Mouse (Mus musculus): ENCODE results near the gene Ncor2.

The Ncor2 gene

DNA sequence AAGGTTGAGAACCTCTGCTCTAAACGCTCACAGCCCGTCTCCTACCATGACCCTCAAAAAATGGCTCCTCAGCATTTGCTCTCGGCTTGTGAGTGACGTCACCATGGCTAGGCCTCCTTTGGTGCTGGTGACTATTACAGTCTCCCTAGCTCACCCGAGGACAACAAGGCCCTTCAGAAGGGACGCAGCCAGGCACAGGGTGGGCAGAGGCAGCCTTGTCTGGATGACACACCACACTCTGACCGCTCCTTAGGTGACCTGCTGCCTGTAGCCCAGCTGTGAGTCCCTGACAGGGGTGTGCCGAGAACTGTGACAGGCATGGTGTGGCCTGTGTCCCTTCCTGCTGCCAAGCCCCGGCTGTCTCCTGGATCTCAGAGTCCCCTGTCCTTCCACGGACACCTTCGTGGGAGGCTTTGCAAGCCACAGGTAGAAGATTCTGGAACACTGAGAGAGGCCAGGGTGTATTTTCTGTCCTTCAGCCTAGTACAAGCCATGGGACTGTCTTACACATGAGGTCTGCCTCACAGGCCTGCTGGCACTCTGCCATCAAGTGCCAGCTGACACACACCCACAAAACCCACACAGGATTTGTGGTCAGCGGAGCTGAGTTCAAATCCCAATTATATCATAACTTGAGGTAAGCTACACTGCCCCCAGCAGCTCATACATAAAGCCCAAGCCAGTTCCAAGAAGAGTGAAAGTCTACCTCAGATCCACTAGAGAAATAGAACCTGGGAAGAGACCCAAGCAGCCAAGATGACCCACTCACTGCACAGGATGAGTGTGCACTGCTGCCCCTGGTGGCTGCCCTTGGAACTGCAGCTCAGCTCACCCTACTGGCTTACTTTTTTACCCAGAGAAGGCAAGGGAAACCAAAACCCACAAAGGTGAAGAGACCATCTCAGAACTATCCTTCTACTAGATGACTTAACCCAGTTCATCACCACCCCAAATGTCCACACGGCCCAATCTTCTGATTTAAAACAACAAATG, 112.2 kb downstream of the Ncor2 start:
- peak; percentile 88 for DNase-seq (ENCODE audit: low read depth, low spot score)

DNA sequence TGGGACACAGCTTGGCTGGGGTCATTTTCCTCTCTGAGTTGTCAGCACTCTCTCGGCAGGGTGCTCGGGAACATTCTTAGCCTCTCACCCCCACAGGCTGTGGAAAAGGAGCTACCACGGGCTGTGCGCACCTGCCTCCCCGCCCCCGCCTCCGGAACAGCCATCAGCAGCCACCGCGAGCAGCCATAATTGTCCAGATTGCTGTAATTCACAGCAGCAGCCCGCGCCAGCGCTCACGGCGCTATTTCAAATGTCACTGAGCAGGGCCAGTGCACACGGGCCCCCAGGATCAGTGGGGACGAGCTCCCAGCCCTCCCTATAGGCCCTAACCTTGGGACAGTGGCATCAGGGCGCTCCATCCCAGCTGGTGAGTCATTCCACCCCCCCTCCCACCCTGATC, 116.0 kb downstream of the Ncor2 start:
- no peak for DNase-seq (ENCODE audit: low read depth, low spot score)

DNA sequence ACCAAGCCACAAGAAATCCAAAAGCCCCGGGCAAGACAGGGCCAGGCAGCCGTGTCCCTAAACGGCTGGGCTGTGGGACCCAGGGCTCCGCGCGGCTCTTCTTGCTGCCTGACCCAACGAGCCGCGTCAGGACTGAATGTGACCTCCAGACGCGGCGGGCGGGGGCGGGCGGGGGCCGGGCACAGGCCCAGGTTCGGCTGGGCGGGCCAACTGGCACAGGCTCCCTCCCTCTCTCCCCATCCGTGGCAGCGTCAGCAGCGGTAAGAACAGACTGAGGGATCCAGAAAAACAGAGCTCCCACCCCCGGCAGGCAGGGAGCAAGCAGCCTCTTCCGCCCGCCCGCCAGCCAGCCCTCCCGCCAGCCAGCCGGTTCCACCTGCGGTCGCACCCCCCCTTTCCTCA, 120.8 kb downstream of the Ncor2 start:
- DNase-seq (ENCODE audit: low read depth, low spot score) = no peak

DNA sequence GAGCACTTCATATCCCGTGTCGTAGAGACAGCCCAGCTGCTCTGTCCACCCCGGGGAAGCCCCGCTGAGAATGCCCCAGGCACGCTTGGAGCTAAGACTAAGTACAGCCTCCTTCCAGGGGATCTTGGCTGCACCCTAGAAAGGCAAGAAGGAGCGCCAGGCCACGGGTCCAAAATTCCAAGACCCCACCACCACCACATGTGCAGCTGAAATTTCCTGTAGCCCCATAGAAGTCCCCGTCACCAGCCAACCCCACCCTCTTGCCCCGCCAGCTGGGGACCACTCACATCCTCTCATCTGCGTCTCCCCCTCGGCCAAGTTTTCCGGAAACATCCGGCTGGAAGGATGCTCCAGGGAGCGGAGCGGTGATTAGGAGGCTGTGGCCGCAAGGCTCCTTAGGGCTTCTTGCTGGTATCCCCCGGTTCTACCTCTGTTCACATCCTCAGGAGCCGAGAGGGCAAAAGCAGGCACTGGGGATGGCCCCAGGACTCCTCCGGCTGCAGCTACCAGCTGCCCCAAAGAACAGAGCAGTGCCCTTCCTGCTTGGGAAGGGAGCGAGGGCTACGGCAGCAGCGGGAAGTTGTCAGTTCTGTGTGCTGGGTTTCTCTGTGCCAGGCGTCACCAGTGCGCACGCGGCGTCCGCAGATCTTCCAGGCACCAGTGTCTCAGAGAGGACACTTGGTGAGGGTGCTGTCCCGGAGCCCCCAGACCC, 121.3 kb downstream of the Ncor2 start:
- DNase-seq (ENCODE audit: low read depth, low spot score) = no peak

DNA sequence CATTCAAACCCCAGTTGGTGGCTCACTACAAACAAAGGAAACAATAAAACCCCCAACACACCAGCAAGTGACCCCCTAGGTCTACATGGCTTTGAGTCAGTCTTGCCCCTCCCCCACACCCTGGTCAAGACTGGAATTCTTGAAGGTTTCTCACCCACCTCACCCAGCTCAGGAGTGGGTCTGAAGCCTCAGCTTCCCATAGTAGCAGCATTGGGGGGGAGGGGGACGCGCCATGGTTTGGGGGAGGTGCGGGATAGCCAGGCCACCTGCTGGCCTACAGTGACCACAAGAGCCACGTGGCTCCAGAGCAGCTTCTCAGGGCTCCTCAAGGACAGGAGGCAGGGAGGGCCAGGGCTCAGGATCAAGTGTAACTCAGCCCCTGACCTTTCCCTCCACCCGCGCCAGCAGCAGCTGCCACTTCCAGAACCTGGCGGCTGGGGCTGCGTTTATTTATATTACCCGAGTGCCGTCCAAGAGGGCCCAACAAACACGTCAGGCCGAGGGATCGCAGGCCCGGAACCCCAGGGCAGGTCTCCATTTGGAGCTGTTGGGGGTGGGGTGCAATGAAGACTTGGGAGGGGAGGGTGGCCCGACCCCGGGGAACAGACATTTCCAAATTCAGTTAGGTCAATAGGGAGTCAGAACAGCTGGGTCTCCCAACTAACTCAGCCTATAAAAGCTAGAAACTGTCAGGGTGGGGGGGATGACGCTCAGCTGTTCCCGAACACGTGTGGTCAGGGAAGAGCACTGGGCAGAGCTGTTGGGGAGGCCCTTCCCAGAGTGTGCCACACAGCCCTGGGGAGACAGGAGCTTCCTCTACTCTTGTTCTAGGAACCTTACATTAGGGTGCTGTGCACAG, 122.1 kb downstream of the Ncor2 start:
- DNase-seq (ENCODE audit: low read depth, low spot score) = no peak

GRCm38 (mm10) chr5:125056331-125056695, 122.7 kb downstream of the Ncor2 start:
- DNase-seq (ENCODE audit: low read depth, low spot score) = no peak

- DNase-seq (ENCODE audit: low read depth, low spot score) = no peak
These were observed 123.1 kb downstream of the Ncor2 start for GRCm38 (mm10) chr5:125055901-125056300.

- DNase-seq (ENCODE audit: low read depth, low spot score) = no peak
These were observed 125.4 kb downstream of the Ncor2 start for GRCm38 (mm10) chr5:125053661-125054060.

- peak; percentile 95 for DNase-seq (ENCODE audit: low read depth, low spot score)
These were observed 126.2 kb downstream of the Ncor2 start for GRCm38 (mm10) chr5:125052603-125053488.

GRCm38 (mm10) chr5:125052237-125052602, 126.8 kb downstream of the Ncor2 start:
- DNase-seq (ENCODE audit: low read depth, low spot score) = no peak

DNA sequence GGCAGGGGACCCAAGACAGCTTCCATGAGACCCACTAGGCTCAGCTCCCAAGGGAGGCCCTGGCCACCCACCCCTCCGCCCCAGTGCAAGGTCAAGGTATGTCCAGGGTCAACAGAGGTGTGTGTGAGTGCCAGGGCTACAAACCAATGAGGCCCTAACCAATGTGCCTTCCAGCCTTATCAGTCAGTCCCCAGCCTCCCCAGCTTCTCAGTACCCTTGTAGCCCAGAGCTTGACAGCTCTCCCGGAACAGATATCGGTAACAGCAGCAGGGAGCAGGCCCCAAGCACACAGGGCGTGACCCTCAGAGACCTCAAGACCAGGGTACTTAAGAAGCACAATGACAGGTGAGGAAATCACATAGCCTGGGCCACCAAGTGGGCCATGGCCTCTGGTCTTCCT, 129.5 kb downstream of the Ncor2 start:
- no peak for DNase-seq (ENCODE audit: low read depth, low spot score)

- peak; percentile 58 for DNase-seq (ENCODE audit: low read depth, low spot score)
These were observed 132.6 kb downstream of the Ncor2 start for GRCm38 (mm10) chr5:125046436-125046835.

- DNase-seq (ENCODE audit: low read depth, low spot score) = peak; percentile 88
These were observed 133.8 kb downstream of the Ncor2 start for GRCm38 (mm10) chr5:125045202-125045601.

DNA sequence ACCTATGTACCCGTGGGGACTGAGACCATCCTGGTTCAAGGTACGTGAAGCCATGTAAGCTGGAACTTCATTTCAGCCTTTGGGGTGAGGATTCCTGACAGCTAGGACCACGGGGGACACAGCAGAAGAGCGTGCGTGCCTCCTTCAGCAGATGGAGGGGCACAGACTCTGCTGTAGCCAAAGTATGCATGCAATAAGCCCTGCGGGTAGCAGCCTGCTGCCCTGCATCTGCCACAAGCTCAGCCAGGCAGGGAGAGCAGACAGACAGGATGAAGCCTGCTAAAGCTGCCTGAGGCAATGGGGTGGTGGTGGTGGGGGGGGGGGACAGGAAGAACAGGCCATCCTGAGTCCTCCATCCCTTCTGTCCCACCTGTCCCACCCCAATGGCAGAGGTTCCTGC, 135.6 kb downstream of the Ncor2 start:
- no peak for DNase-seq (ENCODE audit: low read depth, low spot score)

- DNase-seq (ENCODE audit: low read depth, low spot score) = no peak
These were observed 137.4 kb downstream of the Ncor2 start for GRCm38 (mm10) chr5:125041578-125041977.

- DNase-seq (ENCODE audit: low read depth, low spot score) = peak; percentile 77
These were observed 138.9 kb downstream of the Ncor2 start for GRCm38 (mm10) chr5:125040128-125040584.

DNA sequence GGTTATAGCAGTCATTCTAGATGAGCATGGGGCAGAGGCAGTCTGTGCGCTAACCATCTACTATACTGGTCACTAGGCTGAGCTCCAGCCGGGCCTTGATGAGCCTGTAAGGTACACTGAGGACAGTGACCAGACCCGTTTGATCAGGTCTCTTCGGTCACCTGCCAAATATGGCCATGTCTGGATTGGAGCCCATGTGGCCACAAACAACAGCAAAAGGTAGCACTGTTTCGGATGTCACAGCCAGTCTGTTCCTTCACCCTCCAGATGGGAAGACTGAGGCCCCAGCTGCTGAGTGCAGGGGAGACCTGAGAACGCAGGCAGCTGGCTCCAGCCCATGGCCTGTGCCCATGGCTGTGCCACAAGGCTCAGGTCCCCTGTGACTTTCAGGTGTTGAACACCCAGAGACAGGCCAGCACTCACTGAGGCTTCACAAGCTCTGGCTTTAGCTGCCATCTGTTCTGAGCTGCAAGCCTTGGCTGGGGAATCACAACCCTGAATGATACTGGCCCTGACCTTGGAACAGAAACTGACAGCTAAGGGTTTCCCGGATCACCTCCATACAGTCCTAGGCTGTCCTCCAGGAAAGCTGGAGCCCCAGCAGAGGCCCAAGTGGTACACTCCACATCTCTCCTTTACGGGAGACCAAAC, 139.5 kb downstream of the Ncor2 start:
- DNase-seq (ENCODE audit: low read depth, low spot score) = no peak

GRCm38 (mm10) chr5:125036483-125036882, 142.5 kb downstream of the Ncor2 start:
- DNase-seq (ENCODE audit: low read depth, low spot score) = no peak

DNA sequence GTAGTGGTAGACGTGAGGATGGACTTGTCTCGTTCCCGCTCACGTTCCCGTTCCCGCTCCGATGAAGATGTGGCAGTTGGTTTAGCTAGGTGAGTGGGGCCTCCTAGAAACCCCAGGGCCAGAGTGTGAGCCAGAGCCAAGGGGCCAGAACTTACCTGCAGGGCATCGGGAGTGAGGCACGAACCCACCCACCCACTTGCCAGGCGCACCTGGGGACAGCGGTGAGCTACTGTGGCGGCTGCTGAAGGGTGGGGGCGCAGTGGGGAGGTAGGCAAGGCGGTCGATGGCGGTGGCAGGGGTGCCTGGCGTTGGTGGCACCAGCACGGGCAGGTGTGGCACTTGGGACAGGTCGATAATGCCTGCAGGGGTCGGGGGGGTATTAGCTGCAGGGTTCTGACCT, 150.1 kb downstream of the Ncor2 start:
- DNase-seq (ENCODE audit: low read depth, low spot score) = no peak

GRCm38 (mm10) chr5:125028371-125028770, 150.6 kb downstream of the Ncor2 start:
- DNase-seq (ENCODE audit: low read depth, low spot score) = no peak
